Mouse (Mus musculus) forebrain, embryonic 14.5 days (tissue): ENCODE measurements around the gene Trpv3. TPM values are rescaled to one million over a fixed set of nuclear protein-coding genes. Genes with fewer than 3 reads are reported as not detected.

ENCODE experiments used
- ATAC-seq: fragments of 200-750 bp; cut with Nextera tagmentation; 2 replicates; pipeline ENCODE4 v1.8.0; 2017; ENCODE audit warnings: mild to moderate bottlenecking, moderate library complexity
- DNase-seq: peaks from one replicate; pipeline ENCODE4 v3.0.0-alpha.2; 2015; ENCODE audit warnings: low spot score
- H3K27ac ChIP-seq: fragments of 300-500 bp; sonication (generic); 2 replicates; pipeline ENCODE4 v1.5.1; 2014; ENCODE audit warnings: low read depth, mild to moderate bottlenecking, control low read depth, low read length, moderate library complexity
- H3K27me3 ChIP-seq: fragments of 300-500 bp; sonication (generic); replicated peaks from 2 replicates; pipeline ENCODE4 v1.6.1; 2014; ENCODE audit warnings: low read length, control low read depth, mixed read lengths; ENCODE audit not compliant: control insufficient read depth, insufficient read depth
- H3K36me3 ChIP-seq: fragments of 300-500 bp; sonication (generic); 2 replicates; pipeline ENCODE4 v1.6.1; 2014; ENCODE audit warnings: low read length, control low read depth; ENCODE audit not compliant: control insufficient read depth, insufficient read depth
- H3K4me1 ChIP-seq: fragments of 300-500 bp; sonication (generic); 2 replicates; pipeline ENCODE4 v1.6.1; 2014; ENCODE audit warnings: antibody characterized with exemption, low read length, control low read depth; ENCODE audit not compliant: control insufficient read depth, insufficient read depth
- H3K4me2 ChIP-seq: fragments of 300-500 bp; sonication (generic); 2 replicates; pipeline ENCODE4 v1.6.1; 2014; ENCODE audit warnings: mild to moderate bottlenecking, control low read depth, low read length
- H3K4me3 ChIP-seq: fragments of 300-500 bp; sonication (generic); 2 replicates; pipeline ENCODE4 v1.5.1; 2014; ENCODE audit warnings: low read depth, low read length, control low read depth
- H3K9ac ChIP-seq: fragments of 300-500 bp; sonication (generic); 2 replicates; pipeline ENCODE4 v1.6.1; 2014; ENCODE audit warnings: mild to moderate bottlenecking, low read length, control low read depth, moderate library complexity
- H3K9me3 ChIP-seq: fragments of 300-500 bp; sonication (generic); replicated peaks from 2 replicates; pipeline ENCODE4 v1.6.1; 2016; ENCODE audit warnings: low read length, control low read depth, mixed read lengths; ENCODE audit not compliant: control insufficient read depth
- WGBS: fragments of 180-500 bp; shearing (Covaris S2); extraction: QIAGEN DNeasy Blood & Tissue Kit; methylation state at CpG from one replicate; pipeline ENCODE4 v1.1.7; 2014; 5-methylcytosine and 5-hydroxymethylcytosine counted together
- polyA plus RNA-seq: library from polyadenylated mRNA; unstranded; fragments of >200 nt; fragmentation: Nextera tagmentation; extraction: Ambion mirVana; gene quantifications from 2 replicates; pipeline ENCODE4 v1.2.1, GENCODE M21; 2014

Trpv3 gene
- 0.14 TPM in 1 of 2 replicates, not detected in the other for polyA plus RNA-seq

DNA sequence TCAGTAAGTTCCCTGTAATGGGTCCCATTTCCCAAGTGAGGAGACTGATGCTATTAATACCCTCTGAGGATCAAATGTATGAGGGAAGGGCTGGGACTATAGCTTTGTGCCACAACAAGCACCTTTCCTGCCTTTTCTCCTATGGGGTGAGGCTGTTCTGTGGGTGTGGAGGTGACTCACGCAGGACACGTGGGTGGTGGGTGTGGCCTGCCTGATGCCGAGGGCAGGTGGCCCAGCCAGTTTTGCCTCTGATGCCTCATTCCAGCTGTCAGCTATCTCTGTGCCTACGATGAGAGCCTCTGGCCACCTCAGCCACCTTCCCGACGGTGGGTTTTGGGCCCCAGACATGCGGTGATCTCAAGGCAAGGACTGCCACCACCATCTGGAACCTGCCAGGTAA is at the start of gene Trpv3:
Gene Trpv3, plus strand, starts transcription at position 122 of the 400 bp plus-strand sequence.
- Histone ChIP-seq H3K4me3 (no peak within 1 kb of the TSS), H3K9ac (no peak within 1 kb of the TSS), H3K36me3 (no peaks in the 10 kb centered on the region), H3K9me3 (no peaks in the 10 kb centered on the region), H3K4me1 (no peaks in the 10 kb centered on the region), H3K27me3 (no peaks in the 10 kb centered on the region), H3K27ac (no peak within 1 kb of the TSS), H3K4me2 (no peak within 1 kb of the TSS)
- WGBS: 91% methylated on average over 7 of the region's 7 CpGs
- ATAC-seq: no peak
- no peak for DNase-seq

DNA sequence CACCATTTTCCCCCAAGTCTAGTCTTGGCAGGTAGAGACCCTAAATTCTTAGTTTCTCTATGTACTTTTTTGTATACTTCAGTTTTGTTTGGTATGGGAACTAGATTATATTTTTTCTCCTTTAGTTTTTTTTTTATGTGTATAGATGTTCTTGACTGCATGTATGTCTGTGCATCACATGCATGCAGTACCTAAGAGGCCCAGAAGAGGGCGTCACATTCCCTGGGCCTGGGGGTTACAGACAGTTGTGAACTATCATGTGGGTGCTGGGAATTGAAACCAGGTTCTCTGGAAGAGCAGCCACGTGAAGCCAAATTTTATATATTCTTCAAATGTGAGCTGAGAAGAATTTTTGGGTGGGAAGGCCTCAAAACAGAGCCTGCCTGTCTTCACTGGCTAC is 47.5 kb upstream of the Trpv3 start:
- Histone ChIP-seq H3K9ac (no peak overlapping the region), H3K4me2 (no peak overlapping the region), H3K4me1 (no peaks in the 10 kb centered on the region), H3K9me3 (no peaks in the 10 kb centered on the region), H3K27ac (no peak overlapping the region), H3K4me3 (no peak overlapping the region), H3K27me3 (no peaks in the 10 kb centered on the region), H3K36me3 (no peaks in the 10 kb centered on the region)
- DNase-seq: no peak
- no peak for ATAC-seq
- WGBS: 62% methylated on average over 2 of the region's 2 CpGs

DNA sequence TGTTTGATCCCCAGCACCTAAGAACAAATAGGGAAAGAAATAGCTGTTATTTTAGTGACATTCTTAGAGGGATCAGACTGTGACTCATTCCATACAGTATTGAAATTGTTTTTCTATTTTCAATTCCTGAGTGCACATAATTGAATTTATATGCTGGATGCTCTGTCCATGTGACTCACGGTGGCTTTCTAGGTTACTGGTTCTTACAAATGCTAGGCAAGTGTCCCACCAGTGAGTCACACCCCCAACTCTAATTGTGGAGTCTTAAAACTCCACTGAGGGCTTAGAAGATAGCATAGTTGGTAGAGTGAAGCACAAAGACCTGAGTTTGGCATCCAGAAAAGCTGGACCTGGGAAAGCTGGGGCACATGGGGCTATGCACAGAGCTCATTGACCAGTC is 46.5 kb upstream of the Trpv3 start:
- Histone ChIP-seq H3K4me2 (no peak overlapping the region), H3K36me3 (no peaks in the 10 kb centered on the region), H3K9ac (no peak overlapping the region), H3K4me1 (no peaks in the 10 kb centered on the region), H3K27ac (no peak overlapping the region), H3K4me3 (no peak overlapping the region), H3K9me3 (no peaks in the 10 kb centered on the region), H3K27me3 (no peaks in the 10 kb centered on the region)
- ATAC-seq (no peak), DNase-seq (no peak)
- WGBS: 88% methylated on average over 1 of the region's 1 CpGs

DNA sequence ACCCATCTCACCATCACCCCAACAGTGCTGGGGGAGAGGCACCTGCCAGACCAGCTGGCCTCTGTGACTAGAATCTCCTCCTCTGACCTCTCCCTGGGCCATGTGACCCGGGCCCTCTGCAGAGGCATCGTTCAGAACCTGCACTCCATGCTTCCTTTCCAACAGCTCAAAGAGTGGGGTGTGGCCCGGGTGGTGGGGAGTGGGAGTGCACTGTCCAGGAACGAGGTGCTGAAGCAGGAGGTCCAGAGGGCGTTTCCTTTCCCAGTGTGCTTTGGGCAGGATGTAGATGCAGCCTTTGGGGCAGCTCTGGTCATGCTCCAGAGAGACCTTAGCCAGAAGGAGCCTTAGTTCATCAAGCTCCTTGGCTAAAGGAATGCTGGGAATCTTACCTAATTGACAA is 44.3 kb upstream of the Trpv3 start:
- Histone ChIP-seq H3K4me1 (no peaks in the 10 kb centered on the region), H3K36me3 (no peaks in the 10 kb centered on the region), H3K4me3 (no peak overlapping the region), H3K9me3 (no peaks in the 10 kb centered on the region), H3K4me2 (no peak overlapping the region), H3K27me3 (no peaks in the 10 kb centered on the region), H3K27ac (no peak overlapping the region), H3K9ac (no peak overlapping the region)
- DNase-seq: no peak
- 49% methylated on average over 5 of the region's 5 CpGs for WGBS
- ATAC-seq: no peak

DNA sequence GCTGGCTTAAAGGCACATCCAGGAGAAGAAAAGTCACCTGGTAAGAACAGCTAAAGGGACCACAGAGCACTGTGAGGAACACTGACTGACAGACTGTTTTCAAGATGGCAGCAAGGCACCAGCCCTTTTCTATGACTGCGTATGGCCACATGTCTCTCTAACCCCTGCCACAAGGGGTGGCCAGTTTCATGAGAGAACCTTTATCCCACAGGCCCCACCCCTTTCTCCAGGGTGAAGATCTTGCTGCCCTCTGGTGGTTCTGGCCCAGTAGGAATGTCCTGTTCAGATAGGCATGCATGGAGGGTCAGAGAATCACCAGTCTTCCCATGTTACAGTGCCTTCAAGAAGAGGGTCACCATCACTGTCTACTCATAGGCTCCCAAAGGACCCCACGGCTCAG is 43.2 kb upstream of the Trpv3 start:
- 79% methylated on average over 2 of the region's 2 CpGs for WGBS

DNA sequence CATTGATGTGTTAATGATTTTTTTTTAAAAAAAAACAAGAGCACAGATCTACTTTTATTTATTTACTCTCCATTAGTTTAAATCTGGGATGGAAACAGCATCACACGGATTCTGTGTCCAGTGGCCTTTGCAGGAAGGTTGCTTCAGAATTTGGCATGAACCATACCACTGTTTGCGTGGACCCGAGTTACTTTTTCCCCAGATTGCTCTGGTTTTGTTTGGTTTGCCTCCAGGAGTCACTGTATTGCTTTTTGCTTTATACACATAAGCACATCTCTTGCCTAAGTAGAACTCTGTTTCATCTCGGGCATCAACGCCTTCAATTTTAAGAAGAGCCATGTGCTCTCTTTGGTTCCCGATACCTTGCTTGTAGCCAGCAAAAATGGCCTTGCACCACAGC is 41.3 kb upstream of the Trpv3 start:
- DNase-seq: no peak
- ATAC-seq: no peak
- Histone ChIP-seq H3K9ac (no peak overlapping the region), H3K27ac (no peak overlapping the region), H3K4me2 (no peak overlapping the region), H3K4me3 (no peak overlapping the region), H3K9me3 (no peaks in the 10 kb centered on the region; the same call in 1 of the 2 replicates), H3K4me1 (no peaks in the 10 kb centered on the region), H3K36me3 (no peaks in the 10 kb centered on the region), H3K27me3 (no peaks in the 10 kb centered on the region)
- WGBS: 93% methylated on average over 6 of the region's 6 CpGs

More for the DNA sequence above, 43.2 kb upstream of the Trpv3 start:
- Histone ChIP-seq H3K27ac (no peak overlapping the region), H3K9ac (no peak overlapping the region), H3K36me3 (no peaks in the 10 kb centered on the region), H3K4me2 (no peak overlapping the region), H3K4me1 (no peaks in the 10 kb centered on the region), H3K4me3 (no peak overlapping the region), H3K9me3 (no peaks in the 10 kb centered on the region; the same call in 1 of the 2 replicates), H3K27me3 (no peaks in the 10 kb centered on the region)
- ATAC-seq (no peak), DNase-seq (no peak)

DNA sequence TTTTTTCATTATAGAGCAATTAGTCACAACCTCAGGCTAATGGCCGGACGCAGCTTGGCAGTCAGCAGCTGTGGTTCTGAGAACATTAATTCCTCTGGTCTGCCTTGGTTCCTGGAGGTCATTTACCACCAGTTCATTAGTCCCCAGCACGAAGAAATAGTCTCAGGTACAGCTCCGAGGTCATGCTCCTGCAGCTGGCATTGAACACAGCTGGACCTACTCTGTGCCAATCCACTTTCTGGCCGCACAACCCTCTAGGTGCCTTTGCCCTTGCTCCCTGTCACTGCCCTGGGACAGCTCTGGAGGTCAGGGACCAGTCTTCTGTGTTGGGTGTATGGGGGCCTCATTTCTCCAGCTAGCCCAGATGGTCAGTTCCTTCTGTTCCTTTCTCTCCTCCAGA is 38.3 kb upstream of the Trpv3 start:
- no peak overlapping the region for H3K9ac ChIP-seq
- H3K9me3 ChIP-seq: no peaks in the 10 kb centered on the region; the same call in 1 of the 2 replicates
- no peaks in the 10 kb centered on the region for H3K27me3 ChIP-seq
- no peak for ATAC-seq
- 84% methylated on average over 5 of the region's 5 CpGs for WGBS
- DNase-seq: no peak
- H3K4me1 ChIP-seq: no peaks in the 10 kb centered on the region
- no peaks in the 10 kb centered on the region for H3K36me3 ChIP-seq
- no peak overlapping the region for H3K4me3 ChIP-seq
- no peak overlapping the region for H3K27ac ChIP-seq
- no peak overlapping the region for H3K4me2 ChIP-seq

DNA sequence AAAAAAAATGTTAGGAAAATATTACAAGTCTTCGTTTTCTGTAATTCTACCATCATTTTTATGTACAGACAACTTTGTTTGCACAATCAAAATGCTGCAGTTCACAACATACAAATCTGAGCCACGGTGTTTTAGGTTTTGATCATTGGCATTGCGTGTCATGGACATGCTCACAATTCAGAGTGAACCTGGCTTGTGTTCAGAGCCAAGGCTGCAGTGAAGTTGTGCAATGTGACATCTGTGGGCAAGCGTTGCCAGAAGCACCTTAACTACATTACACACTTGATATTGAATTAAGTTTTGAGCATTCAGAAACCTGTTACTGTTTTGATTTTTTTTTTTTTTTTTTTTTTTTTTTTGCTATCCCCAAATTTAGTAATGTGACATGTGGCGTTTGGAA is 37.1 kb upstream of the Trpv3 start:
- ATAC-seq (no peak), DNase-seq (no peak)
- Histone ChIP-seq H3K9me3 (no peaks in the 10 kb centered on the region; the same call in 1 of the 2 replicates), H3K4me3 (no peak overlapping the region), H3K9ac (no peak overlapping the region), H3K4me1 (no peaks in the 10 kb centered on the region), H3K27ac (no peak overlapping the region), H3K36me3 (no peaks in the 10 kb centered on the region), H3K4me2 (no peak overlapping the region), H3K27me3 (no peaks in the 10 kb centered on the region)
- 89% methylated on average over 5 of the region's 5 CpGs for WGBS

DNA sequence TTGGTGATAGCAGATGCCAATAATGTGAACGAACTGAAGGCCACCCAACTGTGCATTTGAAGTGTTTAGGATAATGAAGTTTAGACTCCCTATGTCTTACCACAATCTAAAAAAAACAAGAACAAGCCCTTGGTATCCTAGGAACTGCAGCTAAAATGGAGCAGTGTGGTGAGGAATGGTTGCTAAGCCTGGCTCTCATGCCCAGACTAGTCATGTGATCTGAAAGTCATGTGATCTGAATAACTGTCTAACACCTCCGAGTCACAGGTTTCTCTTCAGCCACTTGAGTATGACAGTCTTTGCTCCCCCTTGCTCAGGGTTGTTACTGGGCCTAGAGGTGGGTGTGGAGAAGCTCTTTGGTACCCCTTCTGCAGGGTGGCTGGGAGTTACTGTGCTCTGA is 34.7 kb upstream of the Trpv3 start:
- Histone ChIP-seq H3K4me1 (no peaks in the 10 kb centered on the region), H3K9me3 (no peaks in the 10 kb centered on the region; the same call in 1 of the 2 replicates), H3K4me3 (no peak overlapping the region), H3K4me2 (no peak overlapping the region), H3K27ac (no peak overlapping the region), H3K27me3 (no peaks in the 10 kb centered on the region), H3K36me3 (no peaks in the 10 kb centered on the region), H3K9ac (no peak overlapping the region)
- WGBS: 66% methylated on average over 2 of the region's 2 CpGs
- ATAC-seq (no peak), DNase-seq (no peak)
